Mouse (Mus musculus): Measurements from ENCODE around the gene Zcchc7.

GRCm38 (mm10) chr4:44721237-44721636 is 34.4 kb upstream of the Zcchc7 start:
- TF ChIP-seq EP300 (IDR thresholded peaks at IDR 0.05) (no peak), CTCF (IDR thresholded peaks at IDR 0.05) (no peak)

All from lung, postnatal 0 days (tissue).